Mouse (Mus musculus) C3H10T1/2 (cell line): ENCODE data around the gene Arf3. TPM values are rescaled to one million over a fixed set of nuclear protein-coding genes. Genes with fewer than 3 reads are reported as not detected.

Experiments used
- polyA plus RNA-seq, 2 experiments: library from polyadenylated mRNA; unstranded; fragments of >200 nt; fragmentation: generic; extraction: Trizol; gene quantifications; one replicate each; pipeline ENCODE4 v1.2.1; 2012; ENCODE audit warnings: missing spikeins in 2 of 2

Arf3 gene
- polyA plus RNA-seq = 100 to 1,000 TPM in 1 of 2 experiments, 10 to 100 TPM in 1; 39.1 to 104 TPM

DNA sequence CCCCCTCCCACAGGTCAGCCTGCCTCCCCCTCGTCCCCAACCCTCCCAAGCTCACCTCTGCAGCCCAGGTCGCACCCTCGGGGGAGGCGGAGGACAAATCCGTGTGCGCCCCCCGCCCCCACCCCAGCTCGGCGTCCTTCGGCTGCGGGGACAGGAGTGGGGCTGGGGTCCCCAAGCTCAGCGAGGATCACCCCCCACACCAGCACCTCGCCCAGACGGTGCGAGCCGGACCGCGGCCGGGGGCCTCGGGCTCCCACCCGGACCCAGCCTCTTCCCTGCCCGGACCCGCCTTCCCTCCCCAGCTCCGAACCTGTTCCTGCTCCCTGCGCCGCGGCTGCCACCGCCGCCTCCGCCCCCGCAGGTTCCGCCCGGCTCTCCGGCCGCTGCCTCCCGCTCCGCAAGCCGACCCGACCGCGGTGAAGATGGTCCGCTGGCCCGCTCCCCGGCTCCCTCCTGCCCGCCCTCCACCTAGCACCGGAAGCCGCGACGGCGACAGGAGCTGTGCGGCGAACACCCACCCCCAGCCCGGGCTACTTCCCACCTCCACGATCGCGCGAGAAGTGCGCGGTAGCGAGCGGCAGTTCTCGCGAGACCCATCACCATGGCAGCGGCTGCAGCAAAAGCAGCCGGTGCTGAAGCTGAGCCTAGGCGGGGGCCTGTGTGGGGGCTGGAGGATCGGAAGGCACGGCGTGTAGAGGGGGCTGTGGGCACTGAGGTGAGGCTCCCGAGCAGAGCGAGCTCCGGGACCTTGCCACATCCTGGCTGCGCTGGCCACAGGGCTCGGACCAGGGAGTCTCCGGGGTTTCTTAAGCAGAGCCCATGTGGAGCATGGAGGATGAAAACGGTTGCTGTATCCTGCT is at the start of gene Arf3:
Gene Arf3 (minus strand): TSS at position 545 of the 860 bp plus-strand sequence.

DNA sequence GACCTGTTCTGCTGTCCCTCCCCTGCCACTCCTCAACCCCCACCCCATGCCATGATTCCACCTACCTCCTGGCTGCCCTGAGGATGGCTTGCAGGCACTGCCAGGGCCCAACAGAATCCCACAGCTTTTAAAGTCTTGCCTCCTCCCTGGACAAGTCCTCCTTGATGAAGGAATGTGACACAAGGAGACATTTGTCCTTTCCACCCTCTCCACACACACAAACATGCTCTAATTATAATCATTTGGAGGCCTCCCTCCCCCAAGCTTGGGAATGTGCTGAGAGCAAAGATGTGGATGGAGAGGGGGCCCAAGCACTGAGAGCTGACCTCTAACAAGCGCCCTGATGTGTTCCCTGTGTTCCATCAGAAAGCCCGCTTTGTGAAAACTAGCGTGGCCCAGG is 46.4 kb upstream of the Arf3 start, which contains the start of gene Ddn:
Gene Ddn (minus strand): TSS at position 101 of the 400 bp plus-strand sequence.

GRCm38 (mm10) chr15:98789661-98790535 is 26.9 kb upstream of the Arf3 start, which contains the start of gene Wnt1:
Gene Wnt1 (plus strand): TSS chr15:98789857.

DNA sequence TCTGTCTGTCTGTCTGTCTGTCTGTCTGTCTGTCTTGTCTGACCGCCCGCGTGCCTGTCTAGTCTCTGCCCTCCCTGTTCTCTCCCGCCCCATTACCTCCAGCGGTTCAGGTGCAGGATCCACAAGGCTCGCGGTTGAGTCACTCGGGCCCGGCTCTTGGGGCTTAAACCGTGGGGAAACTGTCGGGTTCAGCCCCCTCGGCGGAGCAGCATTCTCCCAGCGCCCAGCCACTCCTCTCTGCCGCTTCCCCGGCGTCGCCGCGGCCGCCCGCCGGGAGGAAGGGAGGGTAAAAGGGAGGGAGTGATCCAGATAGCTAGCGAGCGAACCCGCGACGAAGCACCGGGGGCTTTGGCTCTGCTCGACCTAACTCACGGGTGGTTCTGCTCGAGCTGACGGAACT is 14.7 kb upstream of the Arf3 start, which contains the start of gene Wnt10b:
Gene Wnt10b (minus strand): TSS at position 389 of the 400 bp plus-strand sequence.

GRCm38 (mm10) chr15:98727443-98728321 is 35.3 kb downstream of the Arf3 start, which contains the start of gene Fkbp11:
Gene Fkbp11 (minus strand): TSS chr15:98728198.

DNA sequence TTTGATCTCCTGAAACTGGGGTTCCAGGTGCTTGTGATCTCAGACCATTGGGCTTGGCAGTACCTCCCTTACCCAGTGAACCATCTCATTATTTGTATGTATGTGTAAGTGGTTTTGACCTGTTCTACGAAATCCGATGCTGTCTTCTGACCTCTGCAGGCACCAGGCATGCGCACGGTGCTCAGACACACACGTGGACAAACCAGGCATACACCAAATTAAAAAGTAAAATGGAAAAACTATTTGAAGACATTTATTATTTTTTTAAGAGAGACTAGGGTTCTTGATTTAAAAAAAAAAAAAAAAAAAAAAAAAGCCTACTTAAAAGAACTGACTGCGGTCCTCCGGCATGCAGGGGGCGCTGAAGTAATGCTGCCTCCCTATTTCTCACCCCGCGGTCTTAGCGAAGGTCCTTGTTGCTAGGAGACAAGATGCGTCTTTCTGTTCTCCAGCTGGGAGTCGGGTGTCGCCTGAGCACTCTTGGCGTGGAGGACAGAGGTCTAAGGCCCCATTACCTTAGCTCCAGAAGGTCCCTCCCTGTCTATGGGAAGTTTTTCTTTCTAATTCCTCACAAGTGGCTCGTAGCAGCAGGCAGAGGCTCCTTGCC is 55.1 kb downstream of the Arf3 start, which contains the start of gene Ccdc65:
Gene Ccdc65 (plus strand): TSS at position 442 of the 607 bp plus-strand sequence.

Other genes with a start within 250 kb of the Arf3 start
- 10 to 100 TPM; 32.2 to 58.9 TPM for gene Kansl2, start 228.9 kb downstream of the Arf3 start, polyA plus RNA-seq
- gene Ccnt1, start 192.3 kb downstream of the Arf3 start, polyA plus RNA-seq = 10 to 100 TPM in 1 of 2 experiments, 1 to 10 TPM in 1; 2.5 to 12.9 TPM
- under 1 TPM in 1 of 2 experiments, not detected in 1; 0.20 TPM for gene 4930415O20Rik, start 192.2 kb downstream of the Arf3 start, polyA plus RNA-seq
- gene Adcy6, start 153.1 kb downstream of the Arf3 start, polyA plus RNA-seq = 10 to 100 TPM in 1 of 2 experiments, 1 to 10 TPM in 1; 7.2 to 50.2 TPM
- gene Cacnb3, start 132.4 kb downstream of the Arf3 start, polyA plus RNA-seq = 100 to 1,000 TPM in 1 of 2 experiments, 10 to 100 TPM in 1; 85.9 to 108 TPM
- 10 to 100 TPM; 22.9 to 83.0 TPM for gene Ddx23, start 100.3 kb downstream of the Arf3 start, polyA plus RNA-seq
- 10 to 100 TPM in 1 of 2 experiments, 1 to 10 TPM in 1; 9.0 to 10.5 TPM for gene Rnd1, start 85.8 kb downstream of the Arf3 start, polyA plus RNA-seq
- gene Ccdc65, start 55.0 kb downstream of the Arf3 start, polyA plus RNA-seq = 1 to 10 TPM in 1 of 2 experiments, under 1 TPM in 1; 0.59 to 4.3 TPM
- gene Fkbp11, start 35.0 kb downstream of the Arf3 start, polyA plus RNA-seq = 100 to 1,000 TPM; 121 to 127 TPM
- 1 to 10 TPM in 1 of 2 experiments, under 1 TPM in 1; 0.04 to 1.3 TPM for gene Wnt10b, start 14.9 kb upstream of the Arf3 start, polyA plus RNA-seq
- gene Wnt1, start 26.6 kb upstream of the Arf3 start, polyA plus RNA-seq = under 1 TPM; 0.01 to 0.04 TPM
- under 1 TPM; 0.01 to 0.15 TPM for gene Ddn, start 46.3 kb upstream of the Arf3 start, polyA plus RNA-seq
- 100 to 1,000 TPM in 1 of 2 experiments, 10 to 100 TPM in 1; 90.5 to 115 TPM for gene Prkag1, start 68.3 kb upstream of the Arf3 start, polyA plus RNA-seq
- gene Kmt2d, start 108.0 kb upstream of the Arf3 start, polyA plus RNA-seq = 10 to 100 TPM in 1 of 2 experiments, 1 to 10 TPM in 1; 1.5 to 24.2 TPM
- 1 to 10 TPM; 6.0 to 7.9 TPM for gene Rhebl1, start 131.3 kb upstream of the Arf3 start, polyA plus RNA-seq
- gene Dhh, start 135.3 kb upstream of the Arf3 start, polyA plus RNA-seq = under 1 TPM in 1 of 2 experiments, not detected in 1; 0.04 TPM
- gene Lmbr1l, start 155.0 kb upstream of the Arf3 start, polyA plus RNA-seq = 10 to 100 TPM in 1 of 2 experiments, 1 to 10 TPM in 1; 6.6 to 38.9 TPM
- gene Tuba1b, start 171.4 kb upstream of the Arf3 start, polyA plus RNA-seq = 1,000 to 10,000 TPM; 2,359 to 4,763 TPM
- under 1 TPM in 1 of 2 experiments, not detected in 1; 0.13 TPM for gene Gm49450, start 190.3 kb upstream of the Arf3 start, polyA plus RNA-seq
- gene Tuba1a, start 190.5 kb upstream of the Arf3 start, polyA plus RNA-seq = 1,000 to 10,000 TPM; 1,679 to 1,913 TPM